Mouse (Mus musculus) CH12.LX (cell line): ENCODE data around the gene Mien1.

Experiments
- ELF1 ChIP-seq: IDR thresholded peaks from 2 replicates; pipeline ENCODE4 v1.6.1; 2014; ENCODE audit warnings: low read depth, mild to moderate bottlenecking, inconsistent platforms, low read length, improper control_type of control experiment
- POLR2AphosphoS2 ChIP-seq: IDR thresholded peaks from 2 replicates; pipeline ENCODE4 v1.6.1; 2011; ENCODE audit warnings: low read depth, low read length, improper control_type of control experiment
- RAD21 ChIP-seq: IDR thresholded peaks from 2 replicates; pipeline ENCODE4 v1.6.1; 2011; ENCODE audit warnings: low read depth, mild to moderate bottlenecking, low read length, improper control_type of control experiment, moderate library complexity

GRCm38 (mm10) chr11:98435723-98436122 is 3.1 kb downstream of the Mien1 start:
- no peak for TF ChIP-seq RAD21
- TF ChIP-seq POLR2AphosphoS2: no peak
- TF ChIP-seq ELF1: no peak
